Mouse (Mus musculus): Measurements from ENCODE around the gene Lctl. TPM values are rescaled to one million over a fixed set of nuclear protein-coding genes. Genes with fewer than 3 reads are reported as not detected.

Gene Lctl
- polyA plus RNA-seq (2017; shearing (Covaris generic)) = not detected

GRCm38 (mm10) chr9:64116876-64117275 lies at the start of gene Lctl:
Gene Lctl, plus strand, starts transcription at chr9:64117147.

GRCm38 (mm10) chr9:64172816-64173665 lies 56.1 kb downstream of the Lctl start, which contains the start of the genes Zwilch and Rpl4:
Gene Zwilch, minus strand, starts transcription at chr9:64173104.
Gene Rpl4, plus strand, starts transcription at chr9:64173375.

GRCm38 (mm10) chr9:64178974-64179646 lies 62.2 kb downstream of the Lctl start, which contains the start of gene Snapc5:
Gene Snapc5, plus strand, starts transcription at chr9:64179274.

Other genes starting within 250 kb of the Lctl start
- gene Smad6, start 95.1 kb upstream of the Lctl start, polyA plus RNA-seq (2017; shearing (Covaris generic)) = not detected
- 3.7 TPM for gene Zwilch, start 56.0 kb downstream of the Lctl start, polyA plus RNA-seq (2017; shearing (Covaris generic))
- gene Rpl4, start 56.2 kb downstream of the Lctl start, polyA plus RNA-seq (2017; shearing (Covaris generic)) = 2,194 TPM
- gene Snapc5, start 62.1 kb downstream of the Lctl start, polyA plus RNA-seq (2017; shearing (Covaris generic)) = 40.1 TPM
- gene Uchl4, start 118.1 kb downstream of the Lctl start, polyA plus RNA-seq (2017; shearing (Covaris generic)) = 7.8 TPM
- 75.9 TPM for gene Map2k1, start 136.5 kb downstream of the Lctl start, polyA plus RNA-seq (2017; shearing (Covaris generic))
- 23.3 TPM for gene Tipin, start 164.4 kb downstream of the Lctl start, polyA plus RNA-seq (2017; shearing (Covaris generic))
- 16.3 TPM for gene Dis3l, start 224.1 kb downstream of the Lctl start, polyA plus RNA-seq (2017; shearing (Covaris generic))